Mouse (Mus musculus): ENCODE results near the gene Cfap157.

Gene Cfap157

GRCm38 (mm10) chr2:32781710-32782109, 2.5 kb downstream of the Cfap157 start:
- CTCF ChIA-PET, result interaction anchor here (1.1 kb wide), 1 partner anchor 73 kb away, joined by 3 read pairs; no protein-coding TSS in a partner anchor

GRCm38 (mm10) chr2:32779714-32780113, 4.5 kb downstream of the Cfap157 start:
- CTCF ChIA-PET, result interaction anchor here (0.6 to 1.3 kb wide), 2 partner anchors 74 to 145 kb away, joined by 3 to 8 read pairs; no protein-coding TSS in a partner anchor

GRCm38 (mm10) chr2:32779131-32779530, 5.1 kb downstream of the Cfap157 start:
- CTCF ChIA-PET, result interaction anchor here (0.6 to 1.3 kb wide), 3 partner anchors 74 to 144 kb away, joined by 3 to 8 read pairs (median 3); no protein-coding TSS in a partner anchor

- CTCF ChIA-PET, result interaction anchor here (0.7 kb wide), 2 partner anchors 10 to 56 kb away, joined by 3 to 6 read pairs; no protein-coding TSS in a partner anchor
Observed at GRCm38 (mm10) chr2:32778081-32778480, 6.1 kb downstream of the Cfap157 start.

- CTCF ChIA-PET, result interaction anchor here (0.7 kb wide), 1 partner anchor 64 kb away, joined by 3 read pairs; no protein-coding TSS in a partner anchor
Observed at GRCm38 (mm10) chr2:32776192-32776591, 8.0 kb downstream of the Cfap157 start.

GRCm38 (mm10) chr2:32775359-32776074, 8.7 kb downstream of the Cfap157 start, which contains the start of the genes Ttc16 and Ptrh1:
Ttc16 (minus strand) TSS chr2:32775633.
Ptrh1 (plus strand) TSS chr2:32775786.
- CTCF ChIA-PET, result interaction anchor here (0.5 to 0.6 kb wide), 2 partner anchors 71 to 1639 kb away, joined by 7 to 14 read pairs; no protein-coding TSS in a partner anchor

- CTCF ChIA-PET, result no interaction called here
Observed at GRCm38 (mm10) chr2:32772626-32773279, 11.5 kb downstream of the Cfap157 start.

GRCm38 (mm10) chr2:32771886-32772285, 12.3 kb downstream of the Cfap157 start:
- CTCF ChIA-PET, result no interaction called here

GRCm38 (mm10) chr2:32769327-32770085, 14.7 kb downstream of the Cfap157 start:
- CTCF ChIA-PET, result no interaction called here

- CTCF ChIA-PET, result interaction anchor here (0.6 kb wide), 2 partner anchors 9 to 52 kb away, joined by 3 to 4 read pairs; no protein-coding TSS in a partner anchor
Observed at GRCm38 (mm10) chr2:32768661-32769285, 15.5 kb downstream of the Cfap157 start.

- CTCF ChIA-PET, result no interaction called here
Observed at GRCm38 (mm10) chr2:32767241-32767640, 17.0 kb downstream of the Cfap157 start.

- CTCF ChIA-PET, result no interaction called here
Observed at GRCm38 (mm10) chr2:32763353-32763752, 20.9 kb downstream of the Cfap157 start.

- CTCF ChIA-PET, result no interaction called here
Observed at GRCm38 (mm10) chr2:32761859-32762258, 22.4 kb downstream of the Cfap157 start.

- CTCF ChIA-PET, result no interaction called here
Observed at GRCm38 (mm10) chr2:32761361-32761760, 22.9 kb downstream of the Cfap157 start.

GRCm38 (mm10) chr2:32759001-32759400, 25.2 kb downstream of the Cfap157 start:
- CTCF ChIA-PET, result no interaction called here

- CTCF ChIA-PET, result no interaction called here
Observed at GRCm38 (mm10) chr2:32758503-32758902, 25.7 kb downstream of the Cfap157 start.

- CTCF ChIA-PET, result interaction anchor here (0.6 to 1.3 kb wide), 4 partner anchors 9 to 65 kb away, joined by 3 to 5 read pairs (median 4); no protein-coding TSS in a partner anchor
Observed at GRCm38 (mm10) chr2:32757056-32757845, 27.0 kb downstream of the Cfap157 start, which contains the start of gene Tor2a. Tor2a (plus strand) TSS chr2:32757234.

- CTCF ChIA-PET, result interaction anchor here (0.6 to 1.3 kb wide), 5 partner anchors 9 to 625 kb away, joined by 3 to 12 read pairs (median 4); no protein-coding TSS in a partner anchor
Observed at GRCm38 (mm10) chr2:32756674-32757055, 27.6 kb downstream of the Cfap157 start.

GRCm38 (mm10) chr2:32752181-32752580, 32.0 kb downstream of the Cfap157 start:
- CTCF ChIA-PET, result interaction anchor here (0.6 to 1.4 kb wide), 3 partner anchors 14 to 49 kb away, joined by 3 to 6 read pairs (median 3); no protein-coding TSS in a partner anchor

GRCm38 (mm10) chr2:32751665-32752033, 32.6 kb downstream of the Cfap157 start:
- CTCF ChIA-PET, result interaction anchor here (0.6 to 1.4 kb wide), 4 partner anchors 10 to 48 kb away, joined by 3 to 6 read pairs (median 4); no protein-coding TSS in a partner anchor
